Mouse (Mus musculus) kidney, adult 11 months (tissue): ENCODE measurements around the gene Epb41l1.
"Not testable (repeated sequence)": the region's sequence is repeated elsewhere in the genome, so short reads cannot be mapped to it uniquely, and the experiment has no call there.

Experiments
- DNase-seq: peaks from one replicate; pipeline ENCODE4 v3.0.0; 2022

Gene Epb41l1

DNA sequence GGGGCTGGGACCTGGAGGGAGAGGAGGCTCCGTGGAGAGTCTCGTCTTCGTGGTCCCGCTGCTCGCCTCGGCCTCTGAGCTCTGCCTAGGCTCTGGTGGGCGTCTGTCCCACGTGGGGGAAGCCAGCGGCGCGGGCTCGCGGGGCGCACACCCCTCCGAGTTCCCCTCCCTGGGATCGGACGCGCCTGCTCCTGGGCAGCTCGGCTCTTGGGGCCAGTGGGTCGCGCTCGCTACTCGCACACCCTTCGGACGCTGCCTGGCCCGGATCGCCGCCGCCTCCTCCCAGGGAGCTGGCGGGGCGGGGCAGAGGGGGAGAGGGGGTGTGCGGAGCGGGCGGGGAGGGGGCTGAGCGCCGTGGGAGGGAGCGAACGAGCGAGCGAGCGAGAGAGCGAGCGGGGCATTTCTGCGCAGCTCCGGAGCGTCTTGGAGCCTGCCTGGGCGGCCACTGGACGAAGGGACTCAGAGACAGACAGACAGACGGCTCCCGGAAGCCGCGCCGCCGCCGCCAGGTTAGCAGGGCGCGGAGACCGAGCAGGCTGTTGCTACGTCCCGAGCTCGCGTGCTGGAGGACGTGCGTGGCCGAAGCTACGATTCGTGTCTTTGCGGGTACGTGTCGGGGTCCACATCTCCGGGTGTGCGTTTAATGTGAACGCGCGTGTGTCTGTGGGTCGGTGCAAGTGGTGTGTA lies at the start of gene Epb41l1:
TSS of gene Epb41l1 (plus strand) at position 216 of the 687 bp plus-strand sequence.
- peak; percentile 70 for DNase-seq

DNA sequence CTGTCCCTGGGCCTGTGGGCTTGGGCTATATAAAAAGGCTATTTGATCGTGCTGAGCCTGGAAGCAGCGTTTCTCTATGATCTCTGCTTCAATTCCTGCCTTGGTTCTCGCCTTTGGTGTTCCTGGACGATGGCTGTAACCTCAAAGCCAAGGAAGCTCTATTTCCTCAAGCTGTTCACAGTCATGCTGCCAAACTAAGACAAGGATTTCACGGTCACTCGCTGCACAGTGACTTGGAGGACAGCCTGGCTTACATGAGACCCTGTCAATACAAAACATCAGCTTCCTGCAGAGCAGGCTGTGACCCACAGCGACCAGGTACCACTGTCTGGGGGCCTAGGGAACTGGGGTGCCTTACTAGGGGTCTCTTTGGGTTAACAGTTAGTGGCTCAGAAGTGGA lies 43.8 kb upstream of the Epb41l1 start:
- DNase-seq, result no peak

- no peak for DNase-seq
Observed at GRCm38 (mm10) chr2:156379929-156380328, 40.8 kb upstream of the Epb41l1 start.

DNA sequence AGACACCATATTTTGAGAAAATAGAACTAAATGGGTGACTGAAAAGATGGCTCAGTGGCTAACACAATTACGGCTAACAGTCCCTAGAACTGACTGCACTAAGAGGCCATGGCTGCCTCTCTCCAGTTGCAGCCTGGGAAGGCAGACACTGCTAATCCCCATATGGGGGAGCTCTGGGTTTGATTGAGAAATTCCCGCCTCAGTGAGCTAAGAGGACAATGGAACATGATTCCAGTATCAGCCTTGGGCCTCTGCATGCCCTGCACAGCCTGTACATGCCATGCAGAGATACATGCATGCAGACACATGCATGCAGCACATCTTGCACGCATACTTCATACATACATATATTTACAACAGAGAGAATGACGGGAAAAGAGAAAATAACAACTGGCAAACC lies 39.4 kb upstream of the Epb41l1 start:
- no peak for DNase-seq

DNA sequence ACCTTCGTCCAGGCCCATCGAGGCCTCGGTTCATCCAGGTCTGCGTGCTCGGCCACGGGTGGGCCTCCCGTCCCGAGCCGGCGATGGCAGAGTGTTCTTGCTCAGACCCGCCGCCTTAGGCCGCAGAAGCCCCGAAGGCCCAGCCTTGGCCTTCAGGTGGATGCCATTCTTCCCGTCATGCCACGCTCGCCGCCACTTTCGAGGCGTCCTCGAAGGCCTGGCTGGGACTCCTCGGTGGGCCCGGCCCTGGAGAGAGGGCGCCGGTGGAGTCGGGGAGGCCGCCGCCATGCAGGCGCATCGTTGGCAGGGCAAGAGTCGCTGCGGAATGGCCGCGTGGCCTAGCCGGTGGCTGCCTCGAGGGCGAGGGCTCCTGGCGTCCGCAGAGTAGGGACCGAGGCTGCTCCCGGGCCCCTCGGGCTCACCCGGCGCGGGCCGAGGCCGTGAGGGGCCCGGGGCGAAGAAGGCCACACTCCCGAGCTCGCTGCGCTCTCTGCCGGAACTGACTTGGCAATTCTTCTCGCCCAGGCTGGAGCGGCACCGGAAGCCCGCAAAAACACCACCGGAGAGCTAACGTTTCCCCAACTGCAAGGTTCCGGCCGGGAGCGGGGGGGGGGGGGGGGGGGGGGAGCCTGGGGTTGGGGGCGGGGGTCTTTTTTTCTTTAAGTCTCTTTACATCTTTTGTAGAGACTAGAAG lies 28.1 kb upstream of the Epb41l1 start:
- DNase-seq, result peak; percentile 62

DNA sequence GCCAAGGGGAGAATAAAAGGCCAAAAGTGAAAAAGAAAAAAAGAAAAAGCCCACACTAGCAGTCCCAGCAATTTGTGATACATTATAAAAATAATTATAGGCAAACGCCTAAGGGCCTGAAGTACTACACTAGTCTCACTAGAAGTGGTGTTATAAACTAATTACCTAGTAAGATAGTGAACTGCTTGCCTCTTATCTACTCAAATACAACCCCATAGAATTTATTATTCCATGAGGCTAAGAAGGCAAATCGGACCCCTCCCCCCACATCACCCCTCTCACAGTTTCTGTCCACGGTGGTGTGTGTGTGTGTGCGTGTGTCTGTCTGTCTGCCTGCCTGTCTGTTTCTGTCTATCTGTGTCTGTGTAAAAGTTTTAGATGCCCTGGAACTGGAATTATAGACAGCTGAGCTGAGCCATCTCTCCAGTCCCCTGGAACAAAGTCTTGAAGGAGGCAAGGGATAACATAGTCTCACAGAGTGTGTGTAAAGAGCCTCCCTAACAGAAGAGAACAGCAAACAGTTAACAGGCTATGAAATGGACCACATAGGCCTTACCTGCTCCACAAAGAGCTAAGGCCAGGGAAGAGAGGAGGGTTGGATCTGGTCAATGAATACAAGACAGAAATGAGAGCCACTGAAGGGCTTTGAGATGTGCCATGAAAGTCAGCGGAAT lies 27.4 kb upstream of the Epb41l1 start:
- DNase-seq, result no peak

- no peak for DNase-seq
Observed at GRCm38 (mm10) chr2:156394282-156394681, 26.4 kb upstream of the Epb41l1 start.

GRCm38 (mm10) chr2:156396096-156396495 lies 24.6 kb upstream of the Epb41l1 start:
- DNase-seq, result no peak

DNA sequence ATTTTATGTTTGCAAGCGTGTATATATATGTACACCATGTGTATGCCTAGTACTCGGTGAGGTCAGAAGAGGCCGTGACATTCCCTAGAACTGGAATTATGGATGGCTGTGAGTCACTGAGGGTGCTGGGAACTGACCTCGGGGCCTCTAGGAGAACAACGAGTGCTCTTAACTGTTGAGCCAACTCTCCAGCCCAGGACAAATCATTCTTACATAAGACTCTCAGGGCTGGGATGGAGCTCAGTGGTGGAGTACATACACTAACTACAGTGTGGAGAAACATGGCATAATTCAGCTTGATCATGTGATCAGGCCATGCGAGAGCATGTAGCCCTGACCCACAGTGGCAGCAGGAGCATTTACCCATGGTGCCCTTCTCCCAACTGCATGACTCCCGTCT lies 22.7 kb upstream of the Epb41l1 start:
- DNase-seq, result no peak

GRCm38 (mm10) chr2:156399485-156399884 lies 21.2 kb upstream of the Epb41l1 start:
- no peak for DNase-seq

- peak; percentile 34 for DNase-seq
Observed at GRCm38 (mm10) chr2:156401331-156401730, 19.4 kb upstream of the Epb41l1 start.

GRCm38 (mm10) chr2:156402036-156402435 lies 18.7 kb upstream of the Epb41l1 start:
- DNase-seq, result no peak

DNA sequence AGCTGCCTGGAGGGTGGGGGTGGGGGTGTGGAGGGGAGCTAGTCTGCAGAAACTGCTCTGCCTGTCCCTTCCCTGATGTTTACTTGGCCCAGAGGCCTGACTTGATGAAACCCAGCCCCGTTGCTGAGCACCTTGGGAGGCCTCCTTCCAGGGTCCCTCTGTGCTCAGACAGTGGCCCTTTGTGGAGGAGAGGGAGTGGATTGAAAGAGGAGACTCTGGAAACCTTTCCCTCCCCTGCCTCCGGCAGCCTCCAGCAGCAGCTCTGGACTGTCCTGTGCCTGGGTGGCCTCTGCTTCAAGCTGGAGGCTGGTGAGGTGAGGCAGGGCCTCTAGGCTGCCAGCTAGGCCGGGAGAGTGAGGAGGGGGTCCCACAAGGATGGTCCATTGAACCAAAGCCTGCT lies 13.7 kb upstream of the Epb41l1 start:
- no peak for DNase-seq

GRCm38 (mm10) chr2:156408168-156408567 lies 12.5 kb upstream of the Epb41l1 start:
- no peak for DNase-seq

GRCm38 (mm10) chr2:156411348-156411747 lies 9.4 kb upstream of the Epb41l1 start:
- not testable (repeated sequence) for DNase-seq

DNA sequence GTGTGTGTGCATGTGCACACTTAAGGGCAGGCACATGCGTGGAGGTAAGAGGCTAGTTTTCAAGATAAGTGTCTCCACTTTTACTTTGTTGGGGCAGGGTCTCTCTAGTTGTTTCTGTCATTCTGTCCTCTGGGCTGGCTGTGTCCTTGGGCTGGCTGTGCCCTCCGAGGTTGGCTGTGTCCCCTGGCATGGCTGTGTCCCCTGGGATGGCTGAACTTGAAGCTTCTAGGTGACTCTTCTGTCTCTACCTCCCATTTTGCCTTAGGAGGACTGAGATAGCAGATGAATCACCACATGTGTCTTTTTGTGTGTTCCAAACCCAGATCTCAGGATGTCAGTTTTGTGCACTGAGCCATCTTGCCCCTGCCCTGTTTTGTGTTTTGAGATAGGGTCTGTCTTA lies 5.7 kb upstream of the Epb41l1 start:
- DNase-seq, result no peak

DNA sequence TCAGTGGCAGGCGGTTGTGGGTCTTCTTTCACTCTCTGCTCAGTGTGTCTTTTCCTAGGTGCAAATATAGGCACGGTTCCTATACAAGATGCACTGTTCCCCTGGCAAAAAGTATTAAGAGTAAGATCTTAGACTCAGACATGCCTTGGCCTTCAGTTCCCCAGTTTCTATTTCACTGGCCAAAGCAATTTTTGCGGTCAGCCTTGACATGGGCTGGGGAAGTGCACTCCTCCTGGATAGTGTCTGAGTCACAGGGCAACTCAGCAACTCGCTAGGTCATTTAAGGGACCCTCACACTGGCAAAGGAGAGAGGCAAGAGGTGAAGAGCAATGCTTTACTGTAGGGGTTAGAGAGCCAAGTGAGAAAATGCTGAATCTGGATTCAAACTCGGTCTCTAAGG lies 5.0 kb upstream of the Epb41l1 start:
- no peak for DNase-seq

GRCm38 (mm10) chr2:156417194-156417593 lies 3.5 kb upstream of the Epb41l1 start:
- DNase-seq, result no peak

DNA sequence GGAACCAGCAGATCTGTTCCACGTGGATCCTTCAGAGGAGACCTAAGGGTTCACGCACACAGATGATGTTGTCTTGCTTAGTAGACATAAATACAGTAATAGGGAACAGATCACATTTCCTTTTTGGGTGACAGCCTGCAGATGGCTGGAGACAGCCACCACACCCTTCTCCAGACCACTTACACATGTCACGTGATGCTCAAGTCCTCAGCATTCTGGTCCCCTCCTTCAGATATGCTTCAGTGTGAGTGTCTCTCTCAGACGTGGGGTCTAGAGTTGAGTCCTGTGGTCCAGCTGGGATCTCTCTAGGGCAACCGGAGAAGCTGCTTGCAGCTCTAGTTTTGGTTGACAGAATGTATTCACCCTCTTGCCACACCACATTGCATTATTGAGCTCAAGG lies 2.2 kb upstream of the Epb41l1 start:
- no peak for DNase-seq

DNA sequence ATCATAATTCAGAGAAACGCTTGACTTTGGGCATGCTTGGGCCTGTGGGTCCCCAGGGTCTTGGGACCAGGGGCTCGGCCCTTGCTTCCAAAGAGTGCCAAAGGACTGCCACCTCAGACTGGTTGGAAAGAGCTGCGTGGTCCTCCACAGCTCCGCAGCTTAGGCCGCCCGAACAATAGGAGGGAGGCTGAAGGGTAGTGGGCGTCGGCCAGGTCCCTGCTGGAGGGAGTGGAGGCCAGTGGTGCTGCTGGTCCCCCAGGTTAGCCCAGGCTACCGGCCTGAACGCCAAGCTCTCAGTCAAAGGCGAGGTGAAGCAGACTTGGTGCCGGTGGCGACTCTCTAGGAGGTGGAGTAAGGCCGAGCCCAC lies 399 bp upstream of the Epb41l1 start:
- no peak for DNase-seq

GRCm38 (mm10) chr2:156421381-156422110 lies 837 bp downstream of the Epb41l1 start:
- DNase-seq, result peak; percentile 35

GRCm38 (mm10) chr2:156422631-156423030 lies 1.9 kb downstream of the Epb41l1 start:
- DNase-seq, result no peak

DNA sequence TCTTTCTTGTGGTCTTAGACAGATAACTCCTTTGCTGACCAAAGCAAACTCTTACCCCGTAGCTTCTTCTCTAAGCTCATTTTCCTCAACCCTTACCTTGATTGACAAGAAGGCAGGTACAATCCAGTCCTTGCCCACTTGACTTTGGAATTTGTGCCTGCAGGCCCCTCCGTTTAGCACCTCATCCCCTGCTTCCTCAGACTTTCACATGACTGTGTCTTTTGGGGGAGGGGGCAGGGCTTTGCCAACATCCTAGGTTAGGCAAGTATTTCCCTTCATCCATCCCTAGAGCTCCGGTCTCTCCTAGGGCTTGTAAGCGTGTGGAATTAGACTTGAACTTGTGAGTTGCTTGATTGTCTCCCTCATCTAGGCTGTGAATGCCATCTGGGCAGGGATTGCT lies 3.0 kb downstream of the Epb41l1 start:
- no peak for DNase-seq

- no peak for DNase-seq
Observed at GRCm38 (mm10) chr2:156425618-156426017, 4.9 kb downstream of the Epb41l1 start.
